Mouse (Mus musculus) olfactory bulb, adult 2 months (tissue): ENCODE data around the gene Gm49361.

ENCODE experiments used
- CTCF ChIP-seq: fragments of 200-500 bp; IDR thresholded peaks from 2 replicates; pipeline ENCODE4 v1.5.1; 2012; ENCODE audit warnings: low read depth, mild to moderate bottlenecking, low read length, moderate library complexity; ENCODE audit not compliant: insufficient read depth
- POLR2A ChIP-seq: fragments of 200-500 bp; IDR thresholded peaks from 2 replicates; pipeline ENCODE4 v1.6.1; 2012; ENCODE audit warnings: mild to moderate bottlenecking, low read depth, low read length, moderate library complexity; ENCODE audit not compliant: insufficient read depth

GRCm38 (mm10) chr14:57701915-57702477, 43.9 kb downstream of the Gm49361 start:
- TF ChIP-seq POLR2A (no peak), CTCF (no peak)
